Mouse (Mus musculus) G1E (cell line): ENCODE results near the gene Psme2. TPM values are rescaled to one million over a fixed set of nuclear protein-coding genes. Genes with fewer than 3 reads are reported as not detected.

ENCODE experiments used
- ATAC-seq: 2 replicates; pipeline ENCODE4 v1.8.0; 2016; ENCODE audit warnings: mild to moderate bottlenecking; ENCODE audit not compliant: insufficient number of reproducible peaks, poor library complexity, low FRiP score, severe bottlenecking; ENCODE audit errors: extremely low read depth
- DNase-seq: peaks from one replicate; pipeline ENCODE4 v3.0.0; 2012; ENCODE audit warnings: low spot score
- H3K27me3 ChIP-seq: 2 replicates; pipeline ENCODE4 v1.6.1; 2012; ENCODE audit warnings: mild to moderate bottlenecking, low read length, inconsistent platforms; ENCODE audit not compliant: insufficient read depth
- H3K36me3 ChIP-seq: replicated peaks from 2 replicates; pipeline ENCODE3; 2012; ENCODE audit warnings: mild to moderate bottlenecking, inconsistent platforms
- H3K4me1 ChIP-seq: 2 replicates; pipeline ENCODE4 v1.6.1; 2012; ENCODE audit warnings: low read depth, low read length, inconsistent platforms, mixed read lengths; ENCODE audit not compliant: insufficient read depth
- H3K4me3 ChIP-seq: 2 replicates; pipeline ENCODE4 v1.5.1; 2012; ENCODE audit warnings: low read depth, mild to moderate bottlenecking, inconsistent platforms, low read length, moderate library complexity, mixed read lengths
- H3K9me3 ChIP-seq: replicated peaks from 2 replicates; pipeline ENCODE4 v1.6.1; 2012; ENCODE audit warnings: inconsistent platforms
- CTCF ChIP-seq: IDR thresholded peaks from 2 replicates; pipeline ENCODE4 v1.5.1; 2012; ENCODE audit warnings: low read depth, low read length, inconsistent platforms, mixed read lengths
- GATA1 ChIP-seq: IDR thresholded peaks from 2 replicates; pipeline ENCODE4 v1.6.1; 2012; ENCODE audit warnings: borderline replicate concordance, low read length, inconsistent platforms, mixed read lengths
- GATA2 ChIP-seq: IDR thresholded peaks from 2 replicates; pipeline ENCODE4 v1.6.1; 2012; ENCODE audit warnings: low read depth, low read length, inconsistent platforms, borderline replicate concordance
- POLR2AphosphoS5 ChIP-seq: IDR thresholded peaks from 2 replicates; pipeline ENCODE4 v1.6.1; 2012; ENCODE audit warnings: low read depth, low read length, inconsistent platforms; ENCODE audit not compliant: insufficient replicate concordance
- TAL1 ChIP-seq: conservative IDR thresholded peaks from 2 replicates; pipeline ENCODE4 v1.6.1; 2012; ENCODE audit warnings: low read depth, low read length, inconsistent platforms, mixed read lengths
- polyA plus RNA-seq: library from polyadenylated mRNA; stranded (reverse); fragments of >175 nt; gene quantifications from 2 replicates; pipeline ENCODE4 v1.2.3, GENCODE M21; 2012
- total RNA-seq, 2 experiments: library from RNA; stranded (forward) in 1 of 2; stranded (reverse) in 1 of 2; fragments of 200-1000 nt in 1 of 2; fragments of >200 nt in 1 of 2; fragmentation: Nextera tagmentation in 1 of 2; gene quantifications; 2 replicates each; pipeline ENCODE4 v1.2.3; 2014 to 2017

The Psme2 gene
- total and polyA plus RNA-seq, 3 experiments = 50.8 to 163 (median 59.4) TPM

DNA sequence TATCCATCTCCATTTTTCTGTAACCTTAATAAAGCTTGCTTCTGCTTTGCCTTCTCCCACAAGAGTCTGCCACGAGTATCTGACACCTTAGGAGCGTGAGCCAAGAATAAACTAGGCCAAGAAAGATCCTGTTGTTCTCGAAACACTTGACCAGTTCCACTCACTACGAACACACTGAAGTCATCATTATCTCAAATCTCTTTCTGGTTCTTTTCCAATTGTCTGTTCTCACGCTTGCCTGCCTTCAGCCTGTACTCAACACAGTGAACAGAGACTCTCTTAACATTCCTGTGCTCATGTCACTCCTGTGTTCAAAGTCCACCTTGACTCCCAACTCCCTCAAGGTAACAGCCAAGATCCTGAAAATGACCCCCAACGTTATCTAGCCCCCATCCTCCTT lies 22.4 kb upstream of the Psme2 start:
- no peak for ATAC-seq
- H3K9me3 ChIP-seq = no peaks in the 10 kb centered on the region
- H3K4me3 ChIP-seq = no peak overlapping the region
- no peaks in the 10 kb centered on the region for H3K27me3 ChIP-seq
- peaks cover 70% of the 10 kb centered on the region for H3K4me1 ChIP-seq
- TF ChIP-seq TAL1 (no peak), GATA1 (no peak), POLR2AphosphoS5 (no peak), CTCF (no peak), GATA2 (no peak)
- H3K36me3 ChIP-seq = peaks cover 27% of the 10 kb centered on the region
- DNase-seq = no peak

DNA sequence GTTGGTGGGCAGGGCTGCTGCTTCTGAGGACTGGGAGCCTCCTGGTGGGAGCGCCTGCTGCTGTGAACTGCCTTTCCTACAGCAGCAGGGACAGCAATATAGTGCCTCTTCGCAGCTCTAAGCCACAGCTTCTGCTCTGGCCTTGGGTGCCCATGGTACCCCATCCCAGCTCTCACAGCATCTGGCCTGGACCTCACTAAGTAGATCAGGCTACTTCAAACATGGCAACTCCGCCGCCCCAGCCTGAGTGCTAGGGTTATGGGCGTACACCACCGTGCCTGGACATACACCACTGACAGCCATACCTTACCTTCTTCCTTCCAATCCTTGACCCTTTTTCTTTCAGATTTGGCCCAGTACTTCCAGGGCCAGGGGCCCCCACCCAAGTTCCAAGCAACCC lies 17.4 kb upstream of the Psme2 start:
- TF ChIP-seq GATA1 (no peak), TAL1 (no peak), CTCF (no peak), GATA2 (no peak), POLR2AphosphoS5 (no peak)
- Histone ChIP-seq H3K4me1 (peaks cover 73% of the 10 kb centered on the region), H3K4me3 (no peak overlapping the region; the same call in 1 of the 2 replicates), H3K36me3 (peaks cover 64% of the 10 kb centered on the region), H3K27me3 (no peaks in the 10 kb centered on the region), H3K9me3 (no peaks in the 10 kb centered on the region)
- DNase-seq (no peak), ATAC-seq (no peak)

DNA sequence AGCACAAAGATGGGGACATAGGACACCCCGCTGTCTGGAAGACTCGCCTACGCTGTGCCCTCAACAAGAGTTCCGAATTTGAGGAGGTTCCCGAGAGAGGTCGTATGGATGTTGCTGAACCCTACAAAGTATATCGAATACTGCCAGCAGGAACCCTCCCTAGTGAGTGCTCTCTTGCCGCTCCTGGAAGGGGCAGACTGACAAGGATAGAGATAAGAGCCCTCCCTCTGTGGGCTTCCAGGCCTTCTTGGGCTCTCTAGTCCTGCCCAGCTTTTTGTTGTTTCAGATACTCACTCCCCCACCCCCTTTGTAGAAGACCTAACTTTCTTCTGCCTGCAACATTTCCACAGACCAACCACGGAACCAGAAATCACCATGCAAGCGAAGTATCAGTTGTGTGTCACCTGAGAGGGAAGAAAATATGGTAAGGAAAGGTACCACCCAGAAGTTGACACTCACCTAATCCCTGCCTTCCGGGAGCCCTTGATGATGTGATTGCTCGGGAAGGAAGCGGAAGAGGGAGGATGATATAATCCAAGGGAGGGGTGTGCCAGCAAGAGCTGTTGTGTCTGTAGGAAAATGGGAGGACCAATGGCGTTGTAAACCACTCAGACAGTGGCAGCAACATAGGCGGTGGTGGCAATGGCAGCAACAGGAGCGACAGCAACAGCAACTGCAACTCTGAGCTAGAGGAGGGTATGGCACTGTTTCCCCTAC lies 15.0 kb upstream of the Psme2 start:
- DNase-seq (no peak), ATAC-seq (no peak)
- Histone ChIP-seq H3K9me3 (no peaks in the 10 kb centered on the region), H3K4me1 (peaks cover 80% of the 10 kb centered on the region), H3K4me3 (peak overlapping the region; percentile 17; the same call in 1 of the 2 replicates), H3K27me3 (no peaks in the 10 kb centered on the region), H3K36me3 (peaks cover 86% of the 10 kb centered on the region)
- TF ChIP-seq GATA2 = no peak
- no peak for TF ChIP-seq CTCF
- TF ChIP-seq GATA1 = no peak
- TF ChIP-seq TAL1 = no peak
- TF ChIP-seq POLR2AphosphoS5 = no peak

DNA sequence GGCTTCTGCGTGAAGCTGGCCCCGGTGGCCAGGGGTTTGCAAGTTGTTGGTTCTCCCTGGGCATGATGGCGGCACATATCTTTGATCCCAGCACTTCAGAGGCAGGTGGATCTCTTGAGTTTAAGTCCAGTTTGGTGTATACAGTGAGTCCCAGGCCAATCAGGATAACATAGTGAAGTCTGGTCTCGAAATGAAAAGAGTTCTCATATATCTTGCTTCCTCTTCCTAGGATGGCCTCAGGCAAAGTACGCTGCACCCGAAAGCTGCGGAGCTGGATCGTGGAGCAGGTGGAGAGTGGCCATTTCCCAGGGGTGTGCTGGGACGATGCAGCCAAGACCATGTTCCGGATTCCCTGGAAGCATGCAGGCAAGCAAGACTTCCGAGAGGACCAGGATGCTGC lies 13.9 kb upstream of the Psme2 start:
- TF ChIP-seq GATA1 (no peak), CTCF (no peak), GATA2 (no peak), TAL1 (no peak), POLR2AphosphoS5 (no peak)
- Histone ChIP-seq H3K9me3 (no peaks in the 10 kb centered on the region), H3K4me3 (peak overlapping the region; percentile 71), H3K4me1 (peaks cover 78% of the 10 kb centered on the region), H3K36me3 (peaks cover 87% of the 10 kb centered on the region), H3K27me3 (no peaks in the 10 kb centered on the region)
- ATAC-seq = no peak
- no peak for DNase-seq

DNA sequence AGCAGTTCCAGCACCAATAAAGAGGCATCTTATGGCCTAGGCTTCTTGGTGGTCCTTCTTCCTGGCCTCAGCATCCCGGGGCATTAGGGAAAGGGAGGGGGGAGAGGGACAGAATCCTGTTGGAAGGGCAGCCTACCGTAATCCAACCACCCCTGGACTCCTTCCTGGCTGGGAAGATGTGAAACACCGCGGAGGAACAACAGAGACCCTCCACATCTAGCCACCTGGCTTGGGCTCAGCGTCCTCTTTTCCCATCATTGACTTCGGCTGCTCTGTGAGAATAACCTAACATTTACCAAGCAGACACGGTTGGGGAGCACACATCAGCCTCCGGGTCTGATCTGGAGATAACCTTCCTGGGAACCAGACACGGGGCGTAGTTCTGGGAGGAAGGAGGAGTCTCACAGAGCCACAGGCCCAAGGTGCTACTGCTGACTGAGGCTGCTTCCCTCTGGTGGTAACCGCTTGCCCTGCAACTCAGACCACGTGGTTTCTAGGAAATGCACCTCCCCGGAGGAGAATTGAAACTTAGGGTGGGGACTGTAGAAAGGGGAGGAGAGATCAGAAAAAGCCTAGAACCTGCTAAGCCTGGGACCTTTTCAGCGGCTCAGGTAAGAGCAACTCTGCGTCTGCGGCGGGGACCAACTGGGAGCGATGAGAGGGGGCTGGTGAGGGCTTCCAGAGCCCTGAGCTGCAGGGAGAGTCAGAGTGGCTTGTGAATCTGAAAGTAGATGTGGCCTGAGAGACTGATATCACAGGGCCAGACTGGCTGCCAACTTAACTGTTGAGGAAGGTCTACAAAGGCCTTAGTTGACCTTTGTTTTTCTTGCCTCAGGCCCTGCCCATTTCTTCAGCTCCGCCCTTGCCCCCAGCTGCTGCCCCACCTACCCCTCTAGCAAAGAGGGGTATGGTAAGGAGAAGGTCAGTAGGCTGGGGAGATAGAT lies 13.0 kb upstream of the Psme2 start:
- peak; percentile 74 for DNase-seq
- Histone ChIP-seq H3K27me3 (no peaks in the 10 kb centered on the region), H3K4me3 (peak overlapping the region; percentile 71), H3K36me3 (peaks cover 87% of the 10 kb centered on the region), H3K9me3 (no peaks in the 10 kb centered on the region), H3K4me1 (peaks cover 77% of the 10 kb centered on the region)
- peak; percentile 90 for ATAC-seq
- no peak for TF ChIP-seq TAL1
- peak; percentile 95 for TF ChIP-seq GATA2
- TF ChIP-seq GATA1 = no peak
- peak; percentile 84 for TF ChIP-seq CTCF
- TF ChIP-seq POLR2AphosphoS5 = no peak

DNA sequence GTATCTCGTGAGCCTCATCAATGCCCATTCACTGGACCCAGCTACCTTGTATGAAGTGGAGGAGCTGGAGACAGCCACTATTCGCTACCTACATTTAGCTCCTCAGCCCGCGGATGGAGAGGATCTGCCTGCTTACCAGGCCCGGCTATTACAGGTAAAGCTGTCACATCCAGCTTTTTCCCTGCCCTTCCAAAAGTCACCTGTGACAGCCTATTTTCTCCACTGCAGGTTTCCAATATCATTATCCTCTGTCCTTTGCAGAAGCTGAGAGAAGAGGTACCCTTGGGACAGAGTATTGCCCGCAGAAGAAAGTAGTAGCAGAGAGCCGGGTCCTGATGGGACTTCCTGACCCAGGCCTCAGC lies 12.3 kb upstream of the Psme2 start, which contains the start of gene Irf9:
Gene Irf9, plus strand, starts transcription at position 301 of the 362 bp plus-strand sequence.
- H3K9me3 ChIP-seq = no peaks in the 10 kb centered on the region
- peaks cover 71% of the 10 kb centered on the region for H3K4me1 ChIP-seq
- TF ChIP-seq GATA1 (no peak), POLR2AphosphoS5 (no peak), CTCF (no peak), TAL1 (no peak), GATA2 (no peak)
- H3K36me3 ChIP-seq = peaks cover 87% of the 10 kb centered on the region
- ATAC-seq (no peak), DNase-seq (no peak)
- peak within 1 kb of the TSS; percentile 71 for H3K4me3 ChIP-seq
- no peaks in the 10 kb centered on the region for H3K27me3 ChIP-seq
